Mouse (Mus musculus) CH12.LX (cell line): ENCODE measurements at regions not wholly inside any gene's neighbourhood (a gene's known extent, or its start where the extent isn't known, plus 50 kb on each side); places are given as distances from the start of the nearest gene placed in this dataset.

Experiments used
- DNase-seq: peaks from one replicate; pipeline ENCODE4 v3.0.0-alpha.2; 2013; ENCODE audit errors: extremely low read depth
- H3K27ac ChIP-seq: 2 replicates; pipeline ENCODE4 v1.5.1; 2012; ENCODE audit warnings: low read depth, mild to moderate bottlenecking, control low read depth, moderate library complexity; ENCODE audit not compliant: insufficient read depth
- H3K27me3 ChIP-seq: replicated peaks from 2 replicates; pipeline ENCODE3; 2012; ENCODE audit warnings: inconsistent platforms
- H3K36me3 ChIP-seq, 2 experiments: replicated peaks in 1 of 2; 2 replicates each; pipeline versions ENCODE3 to v1.6.1; 2012; ENCODE audit warnings: inconsistent platforms in 1 of 2, low read length in 1 of 2, mild to moderate bottlenecking in 1 of 2, mixed read lengths in 1 of 2, moderate library complexity in 1 of 2; ENCODE audit not compliant: control insufficient read depth in 1 of 2, insufficient read depth in 1 of 2
- H3K4me1 ChIP-seq, 2 experiments: 2 replicates each; pipeline ENCODE4 v1.6.1; 2012; ENCODE audit warnings: inconsistent platforms in 1 of 2, moderate library complexity in 1 of 2; ENCODE audit not compliant: insufficient read depth in 2 of 2, control insufficient read depth in 1 of 2
- H3K4me2 ChIP-seq: 2 replicates; pipeline ENCODE4 v1.6.1; 2012; ENCODE audit warnings: low read depth, mild to moderate bottlenecking, control low read depth; ENCODE audit not compliant: poor library complexity, insufficient read depth, severe bottlenecking
- H3K4me3 ChIP-seq, 3 experiments: fragments of 150-350 bp in 1 of 3; sonication (generic) in 1 of 3; replicated peaks in 1 of 3; 2 replicates each; pipeline versions ENCODE3 to v1.5.1; 2011 to 2012; ENCODE audit warnings: low read depth in 2 of 3, low read length in 2 of 3, mild to moderate bottlenecking in 2 of 3, moderate library complexity in 2 of 3, control low read depth in 1 of 3, improper control_type of control experiment in 1 of 3, inconsistent platforms in 1 of 3, mixed read lengths in 1 of 3; ENCODE audit not compliant: poor library complexity in 1 of 3
- H3K79me2 ChIP-seq: replicated peaks from 2 replicates; pipeline ENCODE4 v1.6.1; 2012; ENCODE audit warnings: mild to moderate bottlenecking, moderate library complexity; ENCODE audit not compliant: control insufficient read depth, poor library complexity, insufficient read depth, severe bottlenecking; ENCODE audit errors: extremely low read depth
- H3K9ac ChIP-seq: 2 replicates; pipeline ENCODE4 v1.6.1; 2012; ENCODE audit warnings: low read depth, mild to moderate bottlenecking, control low read depth, moderate library complexity; ENCODE audit not compliant: insufficient read depth
- H3K9me3 ChIP-seq: replicated peaks from 2 replicates; pipeline ENCODE3; 2012; ENCODE audit warnings: low read length, inconsistent platforms, mixed read lengths
- BHLHE40 ChIP-seq: IDR thresholded peaks from 2 replicates; pipeline ENCODE4 v1.6.1; 2011; ENCODE audit warnings: mild to moderate bottlenecking, low read depth, low read length, improper control_type of control experiment
- CHD1 ChIP-seq: IDR thresholded peaks from 2 replicates; pipeline ENCODE4 v1.6.1; 2012; ENCODE audit warnings: low read depth, low read length, improper control_type of control experiment, inconsistent platforms
- CHD2 ChIP-seq: IDR thresholded peaks from 2 replicates; pipeline ENCODE4 v1.6.1; 2011; ENCODE audit warnings: low read length, improper control_type of control experiment
- E2F4 ChIP-seq: IDR thresholded peaks from 2 replicates; pipeline ENCODE4 v1.6.1; 2011; ENCODE audit warnings: low read depth, low read length, improper control_type of control experiment; ENCODE audit not compliant: insufficient replicate concordance
- EP300 ChIP-seq: IDR thresholded peaks from 2 replicates; pipeline ENCODE4 v1.6.1; 2011; ENCODE audit warnings: low read length, improper control_type of control experiment
- ETS1 ChIP-seq: conservative IDR thresholded peaks from 2 replicates; pipeline ENCODE4 v1.6.1; 2012; ENCODE audit warnings: low read depth, mild to moderate bottlenecking, inconsistent platforms, low read length, improper control_type of control experiment, moderate library complexity
- HCFC1 ChIP-seq: IDR thresholded peaks from 2 replicates; pipeline ENCODE4 v1.6.1; 2012; ENCODE audit warnings: low read depth, mild to moderate bottlenecking, inconsistent platforms, low read length, improper control_type of control experiment
- JUND ChIP-seq: conservative IDR thresholded peaks from 2 replicates; pipeline ENCODE4 v1.6.1; 2011; ENCODE audit warnings: low read depth, low read length, improper control_type of control experiment
- MAZ ChIP-seq: IDR thresholded peaks from 2 replicates; pipeline ENCODE4 v1.6.1; 2012; ENCODE audit warnings: low read depth, mild to moderate bottlenecking, inconsistent platforms, low read length, improper control_type of control experiment, moderate library complexity
- MYC ChIP-seq: IDR thresholded peaks from 2 replicates; pipeline ENCODE4 v1.6.1; 2011; ENCODE audit warnings: low read depth, mild to moderate bottlenecking, improper control_type of control experiment, low read length
- NELFE ChIP-seq: IDR thresholded peaks from 2 replicates; pipeline ENCODE4 v1.6.1; 2011; ENCODE audit warnings: low read depth, low read length, improper control_type of control experiment
- NRF1 ChIP-seq: IDR thresholded peaks from 2 replicates; pipeline ENCODE4 v1.6.1; 2014; ENCODE audit warnings: low read depth, mild to moderate bottlenecking, inconsistent platforms, low read length, improper control_type of control experiment, moderate library complexity
- PAX5 ChIP-seq: IDR thresholded peaks from 2 replicates; pipeline ENCODE4 v1.6.1; 2012; ENCODE audit warnings: low read length, inconsistent platforms, mixed read lengths
- POLR2AphosphoS2 ChIP-seq: IDR thresholded peaks from 2 replicates; pipeline ENCODE4 v1.6.1; 2011; ENCODE audit warnings: low read depth, low read length, improper control_type of control experiment
- RAD21 ChIP-seq: IDR thresholded peaks from 2 replicates; pipeline ENCODE4 v1.6.1; 2011; ENCODE audit warnings: low read depth, mild to moderate bottlenecking, low read length, improper control_type of control experiment, moderate library complexity
- RCOR1 ChIP-seq: conservative IDR thresholded peaks from 2 replicates; pipeline ENCODE4 v1.6.1; 2012; ENCODE audit warnings: low read depth, mild to moderate bottlenecking, inconsistent platforms, low read length, improper control_type of control experiment
- SIN3A ChIP-seq: IDR thresholded peaks from 2 replicates; pipeline ENCODE4 v1.6.1; 2012; ENCODE audit warnings: low read length, improper control_type of control experiment, inconsistent platforms
- TBP ChIP-seq: conservative IDR thresholded peaks from 2 replicates; pipeline ENCODE4 v1.6.1; 2011; ENCODE audit warnings: low read depth, low read length, improper control_type of control experiment
- USF1 ChIP-seq: IDR thresholded peaks from 2 replicates; pipeline ENCODE4 v1.6.1; 2014; ENCODE audit warnings: low read depth, mild to moderate bottlenecking, inconsistent platforms, low read length, improper control_type of control experiment
- ZC3H11A ChIP-seq: IDR thresholded peaks from 2 replicates; pipeline ENCODE4 v1.6.1; 2012; ENCODE audit warnings: low read depth, mild to moderate bottlenecking, inconsistent platforms, low read length, improper control_type of control experiment
- ZNF384 ChIP-seq: IDR thresholded peaks from 2 replicates; pipeline ENCODE4 v1.6.1; 2012; ENCODE audit warnings: low read depth, low read length, improper control_type of control experiment, inconsistent platforms
- dilution Hi-C: fragments of 300-500 bp; cut with MboI; formaldehyde crosslinking; loops from 2 replicates; pipeline ENCODE4 v1.14.3; 2020; ENCODE audit warnings: low sequenced_read_pairs; ENCODE audit not compliant: extremely low pct_unique_long_range_greater_than_20kb, extremely low pct_ligation_motif_present
- in situ Hi-C: fragments of 300-500 bp; cut with MboI; formaldehyde crosslinking; loops from 3 replicates; pipeline ENCODE4 v1.14.3; 2019; ENCODE audit warnings: low sequenced_read_pairs, low pct_ligation_motif_present, low pct_unique_long_range_greater_than_20kb, mixed read lengths

DNA sequence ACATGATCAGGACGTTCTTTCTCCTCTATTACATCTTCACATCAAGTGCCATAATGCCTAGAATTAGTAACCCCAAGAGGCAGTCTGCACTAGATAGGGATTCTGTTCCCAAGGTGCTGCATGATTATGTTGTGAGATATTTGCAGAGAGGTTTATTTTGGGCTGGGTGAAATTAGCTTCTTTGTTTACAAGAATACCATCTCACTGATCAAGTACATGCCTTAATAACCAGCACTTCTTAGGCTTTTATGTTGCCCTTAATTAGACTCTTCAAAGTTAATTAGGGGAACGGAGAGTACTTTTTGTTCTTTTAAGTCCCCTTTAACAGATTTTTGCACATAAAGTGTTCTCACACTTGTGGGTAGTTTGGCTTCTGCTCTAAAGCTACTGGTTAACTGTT is 521.4 kb downstream of the Cetn3 start (continued):
- TF ChIP-seq MYC (no peak), USF1 (no peak)

DNA sequence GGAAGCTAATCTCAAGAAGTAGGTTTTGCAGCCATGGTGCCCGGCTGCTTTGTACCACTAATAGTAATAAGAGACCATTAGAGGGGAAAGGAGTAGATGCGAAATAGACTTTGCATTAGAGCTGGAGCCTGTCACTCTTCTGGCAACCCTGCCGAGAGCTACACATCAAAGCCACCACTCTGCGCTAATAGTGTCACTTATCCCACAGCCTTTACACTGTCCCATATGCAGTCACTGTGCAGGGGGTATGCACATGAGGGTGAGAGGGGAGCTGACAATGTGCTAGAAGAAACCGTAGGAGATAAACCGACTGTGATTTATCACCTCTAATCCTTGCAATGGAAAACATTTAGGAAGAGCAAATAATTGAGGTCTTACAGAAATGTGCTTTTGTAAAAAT is 522.2 kb downstream of the Cetn3 start:
- Histone ChIP-seq H3K27ac (no peak overlapping the region), H3K4me1 (no peaks in the 10 kb centered on the region), H3K79me2 (no peaks in the 10 kb centered on the region), H3K36me3 (no peaks in the 10 kb centered on the region)
- no peak for DNase-seq
- in situ Hi-C loops: no loop called here
- TF ChIP-seq E2F4 (no peak), SIN3A (no peak), BHLHE40 (no peak), CHD1 (no peak), ZC3H11A (no peak), ETS1 (no peak), EP300 (no peak), ZNF384 (no peak), NELFE (no peak), PAX5 (no peak), TBP (no peak), RCOR1 (no peak)
- TF ChIP-seq, all 38 proteins: peak for 0
- no peaks in the 10 kb centered on the region for H3K9me3 ChIP-seq
- H3K27me3 ChIP-seq: no peaks in the 10 kb centered on the region
- dilution Hi-C loops: no loop called here
- no peak overlapping the region for H3K9ac ChIP-seq
- no peak overlapping the region for H3K4me3 ChIP-seq
- no peak overlapping the region for H3K4me2 ChIP-seq

DNA sequence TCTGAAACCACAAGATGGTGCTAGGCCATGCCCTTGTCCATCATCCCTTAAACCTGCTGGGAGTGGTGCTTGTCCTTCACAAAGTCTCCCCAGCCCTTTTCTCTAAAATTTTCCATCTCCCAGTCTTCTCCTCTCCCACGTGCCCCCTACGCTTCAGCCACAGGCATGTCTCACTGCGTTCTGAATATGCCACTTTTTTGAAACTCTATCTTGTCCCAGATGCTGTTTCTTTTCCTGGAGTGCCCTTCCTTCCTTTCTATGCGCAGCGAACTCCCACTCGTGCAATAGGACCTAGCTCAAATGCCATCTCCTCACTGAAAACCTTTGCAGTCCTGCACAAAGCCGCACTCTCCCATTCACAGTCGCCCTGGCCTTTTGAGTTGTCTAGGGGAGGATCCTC is 525.5 kb downstream of the Cetn3 start:
- H3K79me2 ChIP-seq: no peaks in the 10 kb centered on the region
- H3K9ac ChIP-seq: no peak overlapping the region
- no peak overlapping the region for H3K4me3 ChIP-seq
- in situ Hi-C loops (no loop called here), dilution Hi-C loops (no loop called here)
- H3K4me1 ChIP-seq: no peaks in the 10 kb centered on the region
- H3K9me3 ChIP-seq: no peaks in the 10 kb centered on the region
- H3K27ac ChIP-seq: no peak overlapping the region
- no peak for DNase-seq
- no peaks in the 10 kb centered on the region for H3K36me3 ChIP-seq
- no peak for TF ChIP-seq TBP
- no peak for TF ChIP-seq CHD1
- TF ChIP-seq NRF1: no peak
- TF ChIP-seq JUND: no peak
- TF ChIP-seq SIN3A: no peak
- TF ChIP-seq CHD2: no peak
- TF ChIP-seq POLR2AphosphoS2: no peak
- no peak for TF ChIP-seq MAZ
- no peak for TF ChIP-seq RAD21
- no peak for TF ChIP-seq ZNF384
- no peak for TF ChIP-seq HCFC1
- no peak for TF ChIP-seq E2F4
- H3K27me3 ChIP-seq: no peaks in the 10 kb centered on the region
- H3K4me2 ChIP-seq: no peak overlapping the region
